Mouse (Mus musculus) CD4-positive, CD25-positive, alpha-beta regulatory T cell, adult 2 months (primary cell): ENCODE measurements around the gene Fhad1.
"Not testable (repeated sequence)": the region's sequence is repeated elsewhere in the genome, so short reads cannot be mapped to it uniquely, and the experiment has no call there.

Experiments used
- DNase-seq: peaks from one replicate; pipeline ENCODE4 v3.0.0-alpha.2; 2012; ENCODE audit warnings: low read depth, low spot score

Gene Fhad1

DNA sequence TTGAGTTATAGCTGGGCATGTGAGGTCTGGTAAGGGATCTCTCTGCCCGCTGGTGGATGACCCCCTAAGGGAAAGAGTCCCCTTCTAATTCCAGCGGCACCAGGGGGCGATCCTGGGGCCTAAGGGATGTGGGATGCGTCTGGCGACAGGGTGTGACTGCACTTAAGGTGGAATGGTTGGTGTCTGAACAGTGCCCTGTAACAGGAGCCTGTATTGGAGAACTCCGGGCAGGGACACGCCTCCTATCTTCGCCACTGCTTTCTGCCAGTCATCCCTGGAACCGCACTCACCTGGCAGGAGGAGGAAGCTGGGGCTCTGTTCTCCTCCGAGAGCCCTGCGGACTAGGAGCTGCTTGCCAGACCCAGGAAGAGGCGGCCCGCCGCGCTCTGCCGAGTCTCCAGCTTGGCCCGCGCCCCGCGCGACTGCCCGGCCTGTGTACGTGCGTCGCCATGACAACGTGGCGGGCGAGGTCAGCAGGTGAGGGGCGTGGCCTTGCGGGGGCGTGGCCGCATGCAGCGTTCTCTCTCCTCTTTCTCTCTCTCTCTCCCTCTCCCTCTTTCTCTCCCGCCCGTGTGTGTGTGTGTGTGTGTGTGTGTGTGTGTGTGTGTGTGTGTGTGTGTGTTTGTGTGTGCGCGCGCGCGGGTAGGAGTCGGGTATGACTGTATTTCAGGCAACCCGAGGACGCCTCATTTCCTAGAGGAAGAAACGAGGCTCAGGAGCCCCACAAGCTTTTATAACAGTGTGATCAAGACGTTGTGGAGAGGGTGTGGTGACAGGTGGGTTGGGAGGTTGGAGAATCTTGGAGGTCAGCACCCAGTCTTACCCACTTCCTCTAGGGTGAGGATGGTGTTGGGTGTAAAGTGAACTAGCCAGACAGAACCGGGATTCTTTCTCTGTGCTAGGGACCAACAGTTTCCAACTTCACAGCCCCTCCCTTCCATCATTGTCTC is at the start of gene Fhad1:
TSS of gene Fhad1 (minus strand) at position 424 of the 950 bp plus-strand sequence.
- DNase-seq: peak; percentile 82

DNA sequence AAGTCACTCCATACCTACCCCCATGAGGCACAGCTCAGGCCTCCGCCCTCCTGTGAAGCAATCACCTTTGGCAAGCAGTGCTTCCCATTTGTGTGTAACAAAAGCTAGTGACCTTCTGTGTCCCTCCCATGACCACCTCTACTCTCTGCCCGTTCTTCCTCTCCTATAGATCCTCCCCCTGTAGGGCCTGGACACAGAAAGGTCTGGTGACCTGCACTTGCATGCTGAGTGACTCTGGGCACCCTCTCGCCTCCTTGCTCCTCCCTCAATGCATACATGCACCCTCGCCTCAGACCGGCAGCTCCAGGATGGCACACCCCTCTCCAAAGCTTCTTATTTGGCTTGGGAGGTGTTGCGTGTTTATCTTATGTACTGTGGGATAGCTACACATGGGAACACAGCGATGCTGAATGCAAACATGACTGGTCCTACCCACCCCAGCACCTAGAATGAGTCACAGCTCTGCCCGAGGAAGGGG is 48.2 kb upstream of the Fhad1 start:
- no peak for DNase-seq

DNA sequence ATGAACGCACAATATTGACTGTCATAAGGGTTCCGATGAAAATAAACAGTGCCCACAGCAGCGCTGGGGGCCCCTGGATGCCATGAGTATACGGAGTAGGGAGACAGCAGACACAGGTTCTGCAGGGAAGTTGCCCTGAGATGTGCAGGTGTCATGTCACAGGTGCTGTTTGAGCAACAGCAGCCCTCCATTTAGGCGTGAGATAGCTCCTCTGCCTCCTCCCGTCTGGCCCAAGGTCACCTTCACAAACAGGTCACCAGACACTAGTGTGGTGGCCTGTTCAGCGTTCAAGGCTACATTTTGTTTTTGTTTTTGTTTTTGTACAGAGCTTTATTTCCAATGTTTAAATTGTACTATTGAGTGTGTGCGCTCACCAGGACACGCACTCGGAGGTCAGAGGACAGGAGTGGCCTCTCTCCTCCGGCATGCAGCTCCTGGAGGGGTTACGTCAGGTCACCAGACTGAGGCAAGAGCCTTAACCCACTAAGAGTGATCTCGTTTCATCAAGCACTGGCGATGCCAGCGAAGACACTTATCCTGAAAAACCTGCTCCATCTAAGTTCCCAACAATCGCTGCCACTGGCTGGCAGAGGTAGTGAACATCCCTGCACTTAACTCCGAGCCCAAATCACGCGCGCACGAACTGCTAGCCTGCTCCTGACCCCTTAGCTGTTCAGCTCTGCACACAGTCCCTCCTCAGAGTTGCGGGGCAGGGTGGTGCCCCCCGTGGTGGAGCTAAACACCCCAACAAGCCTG is 46.8 kb upstream of the Fhad1 start:
- DNase-seq: no peak

DNA sequence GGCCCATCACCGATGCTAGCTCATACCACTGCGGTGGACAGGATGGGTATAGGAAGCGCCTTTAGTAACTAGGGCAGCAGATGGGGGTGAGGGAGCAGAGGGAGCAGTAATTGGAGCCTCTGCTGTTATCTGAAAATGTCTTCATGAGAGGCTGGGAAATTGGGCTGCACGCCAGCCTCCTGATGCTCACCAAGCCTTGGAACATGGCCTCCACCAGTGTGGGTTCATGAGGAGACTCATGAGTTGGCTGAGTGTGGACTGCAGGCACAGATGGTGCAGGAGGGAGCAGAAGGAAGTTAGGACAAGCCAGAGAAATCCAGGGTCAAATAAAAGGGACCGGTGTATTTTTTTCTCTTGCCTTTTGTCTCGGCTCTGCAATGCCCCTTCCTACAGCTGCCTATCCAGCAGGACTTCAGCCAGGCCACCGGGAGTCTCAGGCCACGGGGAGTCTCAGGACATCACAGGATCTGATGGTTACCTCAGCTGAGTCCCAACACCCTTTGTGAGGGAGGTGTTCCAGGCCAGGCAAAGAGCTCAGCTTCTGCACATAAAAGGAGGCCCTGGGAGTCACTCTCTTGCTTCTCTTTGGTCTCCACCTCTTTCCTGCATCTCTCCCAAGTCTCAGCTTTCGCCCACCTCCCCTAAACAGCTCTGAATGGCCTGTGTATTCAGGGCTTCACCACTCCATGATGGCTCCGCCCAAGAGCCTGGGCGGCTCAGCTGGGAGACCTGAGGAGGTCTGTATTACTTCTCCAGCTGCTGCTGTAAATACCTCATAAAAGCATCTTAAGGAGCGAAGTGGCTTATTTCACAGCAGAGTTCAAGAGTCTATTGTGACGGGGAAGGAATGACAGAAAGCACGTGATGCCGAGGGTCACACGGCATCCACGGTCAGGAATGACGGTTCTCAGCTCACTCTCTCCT is 45.8 kb upstream of the Fhad1 start:
- DNase-seq: no peak

DNA sequence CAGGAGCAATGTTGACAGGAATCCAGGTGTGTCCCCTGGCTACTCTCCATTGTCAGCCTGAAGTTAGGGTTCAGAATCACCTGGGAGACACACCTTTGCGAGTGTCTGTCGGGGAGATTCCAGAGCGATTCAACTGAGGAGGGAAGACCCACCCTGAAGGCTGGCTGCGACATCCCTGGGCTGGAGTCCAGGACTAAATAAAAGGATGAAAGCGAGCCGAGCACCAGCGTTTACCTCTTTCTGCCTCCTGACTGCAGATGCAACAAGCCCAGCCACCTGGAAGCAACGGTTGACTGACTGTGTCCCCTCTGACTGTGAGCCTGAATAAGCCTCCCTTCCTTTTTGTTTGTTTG is 44.9 kb upstream of the Fhad1 start:
- DNase-seq: no peak

DNA sequence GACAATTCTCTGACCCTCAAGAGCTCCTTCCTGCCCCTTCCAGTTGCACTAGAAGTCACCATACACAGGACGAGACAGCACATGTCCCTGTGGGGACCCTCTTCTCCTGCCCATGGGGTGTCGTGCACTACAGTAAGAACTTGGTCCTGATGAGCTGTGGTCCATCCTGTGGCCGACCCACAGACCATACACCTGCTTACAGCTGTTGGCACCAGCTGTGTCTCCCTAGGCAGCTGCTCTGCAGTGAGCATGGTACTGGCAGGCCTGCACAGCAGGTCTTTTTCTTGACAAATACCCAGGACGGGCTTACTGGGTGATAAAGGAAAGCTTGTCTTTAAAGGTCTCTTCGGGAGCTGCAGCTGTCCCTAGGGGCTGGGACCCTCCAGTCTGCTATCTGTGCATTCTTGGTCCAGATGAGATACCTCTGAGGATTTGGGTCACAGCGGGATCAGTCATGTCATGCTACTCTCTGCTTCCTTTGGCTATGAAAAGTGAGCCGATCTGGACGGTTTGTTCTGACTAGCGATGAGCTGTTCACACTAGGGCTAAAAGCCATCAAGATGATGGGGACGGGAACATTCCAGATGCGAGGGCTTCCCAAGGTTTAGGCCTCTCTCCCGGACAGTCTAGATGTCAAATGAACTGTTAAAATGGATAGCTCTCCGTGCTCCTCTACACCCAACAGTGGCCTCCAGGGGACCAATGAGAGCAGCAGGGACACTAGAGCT is 44.4 kb upstream of the Fhad1 start:
- no peak for DNase-seq

DNA sequence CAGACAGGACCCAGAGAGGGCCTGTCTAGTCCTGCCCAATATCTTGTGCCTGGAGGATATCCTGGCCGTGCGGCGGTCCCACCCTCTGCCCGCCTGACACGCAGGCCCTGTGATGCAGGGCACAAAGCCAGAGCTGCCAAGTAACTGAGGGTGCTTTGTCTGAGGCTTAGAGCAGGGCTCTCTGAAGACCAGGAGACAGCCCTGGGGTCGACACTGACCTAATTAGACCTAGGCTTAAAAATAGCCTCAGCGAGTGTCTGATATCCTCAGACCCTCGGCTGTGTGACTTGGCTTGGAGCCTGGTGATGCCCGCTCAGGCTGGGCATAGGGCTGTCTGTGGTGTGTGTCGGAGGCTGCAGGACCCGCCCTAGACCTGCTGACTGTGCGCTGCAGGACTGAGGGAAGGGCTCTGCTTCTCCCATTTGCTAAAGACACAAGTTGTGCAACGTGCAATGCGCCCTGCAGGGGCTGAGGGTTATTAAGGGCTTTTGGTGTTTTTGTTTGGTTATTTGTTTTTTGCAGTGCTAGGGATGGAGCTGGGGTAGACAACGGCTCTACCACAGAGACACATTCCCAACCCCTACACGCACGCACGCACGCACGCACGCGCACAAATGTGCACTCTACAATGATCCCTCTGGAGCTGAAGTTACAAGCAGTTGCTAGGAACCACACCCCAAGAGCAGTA is 42.8 kb upstream of the Fhad1 start:
- DNase-seq: no peak

DNA sequence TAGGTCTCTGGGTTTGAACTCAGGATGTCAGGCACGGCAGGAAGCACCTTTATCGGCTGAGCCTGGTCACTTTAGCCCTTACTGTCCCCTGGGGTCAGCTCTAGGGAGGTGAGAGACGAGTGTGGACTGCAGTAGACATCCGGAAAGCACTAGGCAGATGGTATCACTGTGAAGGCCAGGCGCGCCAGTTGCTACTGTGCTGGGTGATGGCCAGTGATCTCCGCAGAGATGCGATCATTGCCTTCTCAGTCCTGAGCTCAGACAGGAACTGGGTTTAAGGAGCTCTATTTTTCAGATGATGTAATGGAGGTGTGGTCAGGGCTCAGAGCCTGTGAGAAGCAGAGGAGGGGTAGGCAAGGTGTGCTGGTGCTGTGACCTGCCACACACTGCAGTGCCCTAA is 40.7 kb upstream of the Fhad1 start:
- DNase-seq: no peak

DNA sequence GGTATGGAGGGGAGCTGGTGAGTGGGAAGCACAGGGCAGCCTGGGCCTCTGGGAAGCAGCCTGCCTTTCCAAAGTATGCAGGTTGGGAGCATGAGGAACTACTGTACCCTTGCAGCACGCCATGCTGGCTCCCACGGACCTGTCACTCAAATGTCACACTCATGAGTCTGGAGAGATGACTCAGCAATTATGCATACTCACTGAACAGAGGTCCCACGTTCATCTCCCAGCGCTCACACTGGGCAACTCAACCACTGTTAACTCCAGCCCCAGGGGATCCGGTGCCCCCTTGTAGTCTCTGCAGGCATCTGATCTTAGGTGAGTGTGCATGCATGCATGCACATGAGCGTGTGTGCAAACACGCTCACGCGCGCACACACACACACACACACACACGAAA is 39.7 kb upstream of the Fhad1 start:
- no peak for DNase-seq

DNA sequence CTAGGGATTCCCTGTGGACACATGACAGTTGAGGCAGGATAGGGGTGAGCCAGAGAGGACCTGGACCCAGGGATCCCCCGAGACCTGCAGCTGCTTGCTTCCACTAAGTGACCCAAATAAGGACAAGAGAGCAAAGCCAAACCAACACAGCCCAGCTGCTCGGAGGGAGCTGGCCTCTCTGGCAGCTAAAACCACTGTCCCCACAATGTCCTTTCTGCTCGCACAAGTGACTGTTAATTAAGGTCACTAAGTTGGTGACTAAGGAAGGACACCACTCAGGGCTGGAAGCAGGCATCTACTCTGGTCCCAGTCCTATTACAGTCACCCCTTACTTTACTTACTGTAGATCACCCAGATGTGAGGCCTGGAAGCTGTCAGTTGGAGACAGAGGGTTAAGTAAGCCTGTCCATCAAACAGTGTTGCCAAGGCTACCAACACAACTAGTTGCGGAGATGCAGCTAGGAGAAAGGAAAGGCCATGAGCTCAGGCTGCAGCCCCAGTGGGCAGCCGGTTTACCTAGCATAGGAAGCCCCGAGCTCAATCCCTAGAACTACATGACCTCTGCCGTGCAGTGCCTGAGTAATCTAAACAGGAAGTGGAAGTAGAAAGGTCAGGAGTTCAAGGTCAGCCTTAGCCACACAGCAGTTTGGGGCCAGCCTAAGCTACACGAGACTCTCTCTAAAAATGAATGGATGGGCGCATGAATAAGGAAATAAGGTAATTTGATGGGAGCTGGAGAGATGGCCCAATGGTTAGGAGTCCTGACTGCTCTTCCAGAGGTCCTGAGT is 39.0 kb upstream of the Fhad1 start:
- no peak for DNase-seq

DNA sequence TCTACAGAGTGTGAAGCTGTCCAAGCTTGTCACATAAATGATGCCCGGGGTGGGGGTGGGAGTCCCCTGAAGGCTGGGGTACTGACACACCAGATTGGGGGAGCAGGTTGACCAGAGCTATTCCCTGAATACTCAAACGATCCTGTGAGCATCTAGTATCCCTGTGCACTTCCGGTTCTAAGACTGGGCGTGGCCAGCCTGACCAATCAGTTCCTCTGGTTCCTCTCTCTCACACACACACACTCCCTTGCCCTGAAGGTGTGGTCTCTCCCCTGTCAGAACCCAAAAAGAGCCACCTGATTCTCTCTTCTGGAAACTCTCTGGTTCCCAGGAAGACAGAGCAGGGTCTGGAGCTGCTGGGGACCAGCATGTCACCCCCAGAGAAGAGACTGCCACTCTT is 38.4 kb upstream of the Fhad1 start:
- no peak for DNase-seq

DNA sequence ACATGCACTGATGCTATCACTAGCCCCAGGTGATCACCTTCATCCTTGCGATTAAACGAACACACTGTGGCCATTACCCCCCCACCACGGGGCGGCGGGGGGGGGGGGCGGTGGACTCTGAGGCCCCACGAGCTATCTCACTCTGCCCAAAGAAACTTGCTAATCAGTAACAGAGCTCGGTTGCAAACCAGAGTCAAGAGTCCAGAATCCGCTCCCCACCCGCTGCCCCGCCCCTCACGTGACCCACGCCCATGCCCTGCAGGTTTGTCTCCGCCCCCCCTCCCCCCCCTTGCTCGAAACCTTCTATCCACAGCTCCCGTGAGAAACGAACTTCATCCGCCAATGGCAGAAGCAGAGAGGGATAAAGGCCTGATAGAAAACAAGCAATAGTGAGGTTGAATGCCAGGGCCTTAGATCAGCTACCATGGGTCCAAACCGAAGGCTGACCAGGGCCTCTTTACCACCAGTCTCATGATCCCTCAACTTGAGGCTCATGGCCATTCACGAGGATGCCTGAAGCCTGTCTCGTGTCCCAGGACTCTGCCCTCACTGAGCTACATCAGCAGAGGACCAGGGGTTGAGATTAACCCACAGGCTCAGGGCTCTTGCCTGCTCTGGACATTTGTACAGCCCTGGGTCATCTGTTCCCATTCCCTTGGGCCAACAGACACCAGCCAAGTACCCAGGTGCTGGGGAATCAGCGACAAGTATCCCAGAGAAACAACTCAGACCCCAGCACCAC is 37.7 kb upstream of the Fhad1 start:
- DNase-seq: no peak

DNA sequence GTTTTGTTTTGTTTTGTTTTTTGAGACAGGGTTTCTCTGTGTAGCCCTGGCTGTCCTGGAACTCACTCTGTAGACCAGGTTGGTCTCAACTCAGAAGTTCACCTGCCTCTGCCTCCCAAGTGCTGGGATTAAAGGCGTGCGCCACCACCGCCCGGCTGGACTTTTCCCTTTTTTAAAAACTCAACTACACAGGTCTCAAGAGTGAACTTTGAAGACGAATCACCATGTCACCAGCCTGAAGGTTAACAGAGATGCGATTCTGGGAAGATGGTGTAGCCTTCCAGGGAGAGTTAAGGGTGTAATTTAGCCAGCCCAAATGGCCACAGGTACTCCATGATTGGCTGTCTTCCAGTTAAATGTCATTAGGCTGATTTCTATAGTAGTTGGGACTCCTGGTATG is 37.0 kb upstream of the Fhad1 start:
- not testable (repeated sequence) for DNase-seq

DNA sequence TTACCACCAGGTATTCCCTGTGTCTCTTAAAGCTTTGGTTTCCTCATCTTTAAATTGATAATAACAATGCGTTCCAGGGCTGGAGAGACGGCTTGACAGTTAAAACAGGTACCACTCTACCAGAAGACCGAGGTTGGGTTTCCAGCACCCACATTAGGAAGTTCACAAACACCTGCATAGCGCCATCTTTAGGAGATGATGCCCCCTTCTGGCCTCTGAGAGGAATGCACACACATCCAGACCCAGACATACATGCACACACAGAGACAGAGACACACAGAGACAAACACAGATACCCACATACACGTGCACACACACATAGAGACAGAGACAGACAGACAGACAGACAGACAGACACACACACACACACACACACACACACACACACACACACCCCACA is 35.1 kb upstream of the Fhad1 start:
- no peak for DNase-seq

DNA sequence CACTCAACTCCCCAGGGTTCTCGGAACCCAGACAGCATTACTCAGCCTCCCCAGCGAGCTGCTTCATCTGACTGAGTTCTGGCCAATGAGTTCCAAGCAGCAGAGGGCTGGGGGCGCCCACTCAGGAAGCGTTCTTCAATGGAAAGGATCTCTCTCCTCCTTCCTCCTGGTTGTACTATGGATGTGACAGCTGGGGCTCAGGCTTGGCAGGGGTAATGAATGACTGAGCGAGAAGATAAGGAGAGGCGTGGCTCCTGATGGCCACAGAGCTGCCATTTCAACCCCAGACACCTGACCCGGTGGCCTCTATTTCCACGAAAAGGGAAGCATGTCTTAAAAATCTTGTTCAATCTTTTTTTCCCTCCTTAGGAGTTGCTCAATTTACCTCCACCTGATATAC is 33.5 kb upstream of the Fhad1 start:
- no peak for DNase-seq

DNA sequence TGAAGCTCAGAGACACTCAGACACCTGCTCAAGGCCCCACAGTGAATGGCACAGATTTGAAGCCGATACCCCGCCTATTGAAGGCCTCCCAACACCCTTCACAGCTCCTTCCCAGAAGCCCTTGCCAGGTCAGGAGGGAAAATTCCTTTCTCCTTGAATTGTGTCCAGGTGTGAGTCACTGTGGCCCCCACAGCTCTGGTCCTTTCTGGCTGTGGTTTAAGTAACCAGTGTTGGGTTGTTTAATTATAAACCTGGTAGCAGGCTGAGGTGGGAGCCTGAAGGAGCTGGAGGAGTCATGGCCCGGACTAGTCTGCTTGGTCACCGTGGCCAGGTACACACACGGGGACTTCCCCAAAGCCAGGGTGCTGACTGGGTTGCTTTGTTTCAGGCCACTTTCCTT is 32.1 kb upstream of the Fhad1 start:
- no peak for DNase-seq

DNA sequence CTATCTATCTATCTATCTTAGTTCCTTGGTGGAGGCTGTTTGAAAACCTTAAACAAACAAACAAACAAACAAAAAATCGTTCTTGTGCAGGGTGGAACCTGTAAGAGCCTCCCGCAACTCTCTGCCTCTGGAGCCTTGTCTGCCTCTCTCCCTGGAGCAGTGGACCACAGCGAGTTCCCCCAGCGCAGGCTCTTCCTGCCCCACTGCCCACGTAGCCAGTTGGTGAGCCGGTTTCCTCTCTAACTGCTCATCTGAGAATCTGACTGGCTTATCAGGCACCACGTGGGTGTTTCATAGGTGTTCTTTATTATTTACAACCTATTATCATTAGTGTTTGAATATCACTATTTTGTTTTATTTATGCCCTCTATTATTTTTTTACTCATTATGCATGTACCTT is 31.6 kb upstream of the Fhad1 start:
- no peak for DNase-seq

DNA sequence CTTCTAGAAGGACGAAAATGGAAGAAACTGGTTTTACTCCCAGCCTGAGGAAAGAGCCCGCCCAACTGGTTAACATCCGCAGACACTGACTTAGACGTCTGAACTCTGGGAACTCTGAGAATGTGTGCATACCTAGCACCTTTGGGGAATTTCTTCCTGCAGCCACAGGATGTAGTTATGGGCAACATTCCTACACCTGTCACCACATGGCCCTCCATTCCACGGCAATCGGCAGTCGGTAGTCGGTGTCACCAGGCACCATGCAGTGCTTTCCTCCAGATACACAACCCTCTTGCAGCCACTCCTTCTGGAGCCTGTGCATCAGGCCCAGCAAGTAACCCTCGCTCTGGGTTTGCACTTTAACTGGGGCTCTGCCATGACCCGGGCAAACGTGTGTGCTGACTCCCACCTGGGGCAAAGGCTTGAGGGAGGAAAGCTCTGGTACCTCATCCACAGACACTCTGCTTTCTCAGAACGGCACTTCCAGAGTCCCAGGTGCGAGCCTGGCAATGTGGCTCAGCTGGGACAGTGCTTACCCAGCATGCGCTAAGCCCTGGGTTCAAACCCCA is 30.8 kb upstream of the Fhad1 start:
- no peak for DNase-seq

DNA sequence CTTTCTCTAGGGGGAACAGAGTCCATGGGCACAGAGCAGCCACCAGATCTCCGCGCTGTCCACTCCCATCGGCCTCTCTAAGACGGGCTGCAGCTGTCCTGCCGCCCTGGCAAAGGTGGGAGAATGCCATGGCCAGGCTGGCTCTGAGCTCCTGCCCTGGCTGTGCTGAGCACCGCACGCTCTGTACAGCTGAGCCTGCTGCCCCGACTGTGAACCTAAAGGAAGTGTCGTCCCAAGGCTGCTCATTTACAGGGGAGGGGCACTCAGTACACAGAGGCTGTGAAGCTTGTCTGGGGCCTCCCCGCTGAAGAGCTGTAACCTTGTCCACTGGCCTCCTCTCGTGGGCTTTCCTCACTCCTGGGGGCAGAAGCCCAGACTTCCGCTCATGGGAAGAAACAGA is 29.6 kb upstream of the Fhad1 start:
- DNase-seq: no peak
